In genomic region chr3:94814663-94815062, GRCm38 (mm10) we compare ENCODE assay signal across 20 mouse cellular contexts.
"Had no signal": no experiment of that assay in that cellular context is flagged by ENCODE, and none has a peak within 500 bp of the region (broad histone marks: within the 10 kb centered on the region; RNA-seq: fewer than 3 reads in every experiment).

No protein-coding gene starts in this region.

- H3K27me3 ChIP-seq: midbrain, embryonic 12.5 days; neural tube, embryonic 13.5 days; neural tube, embryonic 15.5 days had no signal

- H3K27ac ChIP-seq: liver, embryonic 14.5 days; midbrain, embryonic 10.5 days; midbrain, embryonic 12.5 days; neural tube, embryonic 13.5 days; neural tube, embryonic 15.5 days had no signal

- DNase-seq: lung, adult 18-20 months; lung, embryonic 14.5 days; lung, postnatal 10 days; lung, postnatal 4 days; midbrain, embryonic 14.5 days; retina, postnatal 1 day; right cerebral cortex, adult 18-20 months; right cerebral cortex, postnatal 25 days; right cerebral cortex, postnatal 4 days; spleen, adult 18-20 months; thymus, adult 18-20 months; thymus, postnatal 14 days; thymus, postnatal 36 days had no signal

- H3K36me3 ChIP-seq: midbrain, embryonic 10.5 days; midbrain, embryonic 12.5 days; neural tube, embryonic 13.5 days; neural tube, embryonic 15.5 days had no signal

- ATAC-seq: midbrain, embryonic 16.5 days had no signal

- H3K4me1 ChIP-seq: midbrain, embryonic 12.5 days; neural tube, embryonic 13.5 days; neural tube, embryonic 15.5 days had no signal

- H3K9ac ChIP-seq: liver, embryonic 14.5 days; lung, embryonic 14.5 days; midbrain, embryonic 12.5 days; neural tube, embryonic 13.5 days; neural tube, embryonic 15.5 days had no signal

- H3K4me3 ChIP-seq: midbrain, embryonic 10.5 days; midbrain, embryonic 12.5 days; myocyte; neural tube, embryonic 13.5 days; neural tube, embryonic 15.5 days had no signal
